Mouse (Mus musculus): ENCODE measurements around the gene Trim59. TPM values are rescaled to one million over a fixed set of nuclear protein-coding genes. Genes with fewer than 3 reads are reported as not detected.

Trim59 gene
- polyA plus RNA-seq, 1 experiment from 2014 or later: 143 TPM

DNA sequence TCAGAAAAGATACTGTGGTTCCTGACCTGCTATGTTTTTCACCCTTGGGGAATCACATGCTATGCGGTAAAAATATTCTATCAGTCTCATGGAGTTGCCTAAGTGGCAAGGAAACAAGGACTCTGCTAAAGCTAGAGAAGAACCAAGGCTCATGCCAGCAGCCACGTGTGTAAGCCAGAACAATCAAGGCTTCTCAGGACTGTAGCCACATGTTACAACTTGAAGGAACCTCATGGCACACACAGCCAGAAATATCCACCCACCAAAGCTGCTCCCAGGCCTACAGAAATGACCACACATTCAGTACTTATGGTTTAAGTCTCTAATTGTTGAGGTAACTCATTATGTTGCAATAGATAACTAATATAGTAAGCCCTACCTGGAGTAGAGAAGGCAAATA is 58.0 kb downstream of the Trim59 start:
- Histone ChIP-seq H3K4me2 (ENCODE audit: low read depth, low read length) (no peak overlapping the region), H3K36me3 (ENCODE audit: control insufficient read depth, insufficient read depth) (no peaks in the 10 kb centered on the region; the same call in none of the 2 replicates), H3K4me3 (ENCODE audit: low read depth, low read length) (no peak overlapping the region), H3K9ac (ENCODE audit: low read depth, low read length) (no peak overlapping the region), H3K4me1 (ENCODE audit: control insufficient read depth, low read depth, low read length) (no peaks in the 10 kb centered on the region), H3K27me3 (ENCODE audit: control insufficient read depth, insufficient read depth, low read depth, low read length) (no peaks in the 10 kb centered on the region), H3K9me3 (replicated peaks; ENCODE audit: control insufficient read depth, low read length) (no peaks in the 10 kb centered on the region), H3K27ac (ENCODE audit: low read length) (no peak overlapping the region)
- no peak for ATAC-seq (ENCODE audit: low read depth)
- 75% methylated on average over 2 of the region's 2 CpGs for WGBS (ENCODE audit: insufficient replicate concordance)

MicroRNAs within 50 kb of the gene (microRNA counts, 519-probe panel; counts per million panel counts)
- 4,265 counts per million, percentile 98 among the panel's probes with 10 or more counts for microRNA mmu-miR-15b

Small RNA genes lying within 50 kb of the gene (microRNA-seq; reads per million reads assigned to microRNA genes)
- gene Mir15b: 3,908 reads per million, percentile 87 among the genes with 10 or more reads in this experiment
- gene Mir16-2: 793 reads per million, percentile 74 among the genes with 10 or more reads in this experiment

Other genes starting within 250 kb of the Trim59 start
- 0.34 and 0.48 TPM in 2 replicates for gene 1110032F04Rik, start 175.2 kb downstream of the Trim59 start, polyA plus RNA-seq (2015; fragmentation: Nextera tagmentation; extraction: Ambion mirVana)
- 6.6 and 7.4 TPM in 2 replicates for gene Ift80, start 40.2 kb downstream of the Trim59 start, polyA plus RNA-seq (2015; fragmentation: Nextera tagmentation; extraction: Ambion mirVana)
- gene Smc4, start 40.0 kb downstream of the Trim59 start, polyA plus RNA-seq (2015; fragmentation: Nextera tagmentation; extraction: Ambion mirVana): 124 and 131 TPM in 2 replicates
- 8.5 and 8.6 TPM in 2 replicates for gene Kpna4, start 82.4 kb upstream of the Trim59 start, polyA plus RNA-seq (2015; fragmentation: Nextera tagmentation; extraction: Ambion mirVana)
- not detected in 2 replicates for gene Arl14, start 177.7 kb upstream of the Trim59 start, polyA plus RNA-seq (2015; fragmentation: Nextera tagmentation; extraction: Ambion mirVana)